Mouse (Mus musculus): ENCODE data around the gene Angel2. TPM values are rescaled to one million over a fixed set of nuclear protein-coding genes. Genes with fewer than 3 reads are reported as not detected.
"Not testable (repeated sequence)": the region's sequence is repeated elsewhere in the genome, so short reads cannot be mapped to it uniquely, and the experiment has no call there.

Angel2 gene
- 44.8 and 44.9 TPM in 2 replicates for polyA plus RNA-seq (2015; fragmentation: Nextera tagmentation; extraction: Ambion mirVana)

DNA sequence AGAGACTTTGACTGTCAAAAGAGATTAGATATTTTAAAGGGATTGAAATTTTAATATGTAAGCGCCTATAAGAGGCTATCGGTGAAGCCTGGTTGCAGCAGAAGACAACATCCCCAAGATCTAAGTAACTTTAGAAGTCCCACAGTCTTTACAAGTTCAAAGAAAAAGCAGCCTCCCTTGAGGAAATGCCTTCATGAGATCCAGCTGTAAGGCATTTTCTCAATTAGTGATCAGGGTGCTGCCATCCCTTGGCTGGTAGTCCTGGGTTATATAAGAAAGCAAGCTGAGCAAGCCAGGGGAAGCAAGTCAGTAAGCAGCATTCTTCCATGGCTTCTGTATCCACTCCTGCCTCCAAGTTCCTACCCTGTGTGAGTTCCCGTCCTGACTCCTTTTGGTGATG is at the start of gene Angel2:
TSS of gene Angel2 (plus strand) at position 301 of the 400 bp plus-strand sequence.
- WGBS, result 82% methylated on average over 3 of the region's 3 CpGs
- not testable (repeated sequence) for H3K4me2 ChIP-seq (replicated peaks; ENCODE audit: low read depth, low read length); H3K4me3 ChIP-seq (ENCODE audit: low read length); H3K4me1 ChIP-seq (ENCODE audit: insufficient read depth, low read length); H3K9me3 ChIP-seq (ENCODE audit: low read length); ATAC-seq (ENCODE audit: low FRiP score, low TSS enrichment); H3K9ac ChIP-seq (replicated peaks; ENCODE audit: low read length); H3K27me3 ChIP-seq (ENCODE audit: insufficient read depth, low read length); H3K27ac ChIP-seq (ENCODE audit: low read length); H3K36me3 ChIP-seq (ENCODE audit: insufficient read depth, low read length)

DNA sequence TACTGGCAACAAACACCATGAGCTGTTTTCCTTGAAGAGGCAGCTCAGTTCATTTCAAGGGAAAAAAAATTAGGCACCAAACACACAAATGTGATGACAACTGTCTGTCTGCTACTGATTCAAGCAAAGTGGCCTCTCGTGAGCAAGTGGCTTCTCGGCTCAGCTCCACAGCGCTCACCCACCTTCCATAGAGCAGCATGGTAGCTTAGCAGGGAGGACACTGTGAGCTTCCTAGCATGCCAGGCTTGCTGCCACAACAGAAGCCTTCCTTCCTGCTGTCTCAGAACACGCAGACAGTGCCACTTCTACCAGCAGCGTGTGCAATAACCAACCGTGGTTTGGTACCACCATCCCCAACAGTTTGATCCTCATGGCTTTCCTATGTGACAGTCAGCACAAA is 49.2 kb upstream of the Angel2 start:
- ATAC-seq (ENCODE audit: low FRiP score, low TSS enrichment), result no peak
- no peak overlapping the region for H3K9ac ChIP-seq (replicated peaks; ENCODE audit: low read length)
- H3K36me3 ChIP-seq (ENCODE audit: insufficient read depth, low read length), result peaks cover 14% of the 10 kb centered on the region
- H3K4me2 ChIP-seq (replicated peaks; ENCODE audit: low read depth, low read length), result no peak overlapping the region
- no peaks in the 10 kb centered on the region for H3K4me1 ChIP-seq (ENCODE audit: insufficient read depth, low read length)
- no peaks in the 10 kb centered on the region for H3K27me3 ChIP-seq (ENCODE audit: insufficient read depth, low read length)
- no peak overlapping the region for H3K4me3 ChIP-seq (ENCODE audit: low read length)
- 91% methylated on average over 6 of the region's 6 CpGs for WGBS
- no peak overlapping the region for H3K27ac ChIP-seq (ENCODE audit: low read length)
- H3K9me3 ChIP-seq (ENCODE audit: low read length), result no peaks in the 10 kb centered on the region

DNA sequence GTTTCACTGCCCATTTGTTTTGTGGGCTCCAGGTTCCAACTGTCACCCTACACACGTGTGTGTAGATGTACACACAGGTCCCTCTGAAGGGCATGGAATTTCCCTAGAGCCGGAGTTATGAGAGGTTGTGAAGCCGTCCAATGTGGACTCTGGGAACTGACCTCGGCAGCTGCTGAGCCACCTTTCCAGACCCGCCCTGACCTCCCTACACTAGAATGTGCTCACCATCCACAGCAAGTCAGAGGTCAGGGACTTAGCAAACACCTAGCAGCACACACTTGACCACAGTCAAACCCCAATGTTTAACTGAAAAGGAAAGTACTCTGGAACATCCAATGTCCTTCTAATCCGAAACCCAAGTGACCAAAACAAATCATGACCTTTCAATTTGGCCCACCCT is 44.3 kb upstream of the Angel2 start:
- Histone ChIP-seq H3K9ac (replicated peaks; ENCODE audit: low read length) (no peak overlapping the region), H3K4me3 (ENCODE audit: low read length) (no peak overlapping the region), H3K36me3 (ENCODE audit: insufficient read depth, low read length) (peaks cover 13% of the 10 kb centered on the region), H3K27ac (ENCODE audit: low read length) (no peak overlapping the region), H3K9me3 (ENCODE audit: low read length) (no peaks in the 10 kb centered on the region), H3K27me3 (ENCODE audit: insufficient read depth, low read length) (no peaks in the 10 kb centered on the region), H3K4me1 (ENCODE audit: insufficient read depth, low read length) (no peaks in the 10 kb centered on the region), H3K4me2 (replicated peaks; ENCODE audit: low read depth, low read length) (no peak overlapping the region)
- 77% methylated on average over 6 of the region's 6 CpGs for WGBS
- ATAC-seq (ENCODE audit: low FRiP score, low TSS enrichment), result no peak

DNA sequence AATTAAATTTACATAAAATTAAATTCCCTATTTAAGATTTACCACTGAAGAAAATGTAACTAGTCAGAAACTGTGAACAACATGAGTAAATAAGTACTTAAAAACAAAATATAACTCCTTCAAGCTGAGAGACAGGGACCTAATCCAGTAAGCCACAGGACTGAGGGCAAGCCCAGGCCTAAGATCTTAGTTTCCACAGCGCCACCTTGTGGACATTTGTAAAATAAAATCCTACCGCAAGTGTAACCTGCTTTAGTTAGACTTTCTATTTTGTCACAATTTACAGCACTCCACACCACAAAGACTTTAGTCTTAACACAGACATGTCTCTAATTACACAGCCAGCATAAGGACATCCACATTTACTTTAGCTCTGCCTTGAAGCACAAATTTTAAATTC is 43.5 kb upstream of the Angel2 start:
- no peak overlapping the region for H3K9ac ChIP-seq (replicated peaks; ENCODE audit: low read length)
- no peaks in the 10 kb centered on the region for H3K4me1 ChIP-seq (ENCODE audit: insufficient read depth, low read length)
- no peak for ATAC-seq (ENCODE audit: low FRiP score, low TSS enrichment)
- H3K36me3 ChIP-seq (ENCODE audit: insufficient read depth, low read length), result peaks cover 19% of the 10 kb centered on the region
- no peak overlapping the region for H3K27ac ChIP-seq (ENCODE audit: low read length)
- H3K4me3 ChIP-seq (ENCODE audit: low read length), result no peak overlapping the region
- WGBS, result 9% methylated on average over 2 of the region's 2 CpGs
- H3K27me3 ChIP-seq (ENCODE audit: insufficient read depth, low read length), result no peaks in the 10 kb centered on the region
- H3K9me3 ChIP-seq (ENCODE audit: low read length), result no peaks in the 10 kb centered on the region
- no peak overlapping the region for H3K4me2 ChIP-seq (replicated peaks; ENCODE audit: low read depth, low read length)

DNA sequence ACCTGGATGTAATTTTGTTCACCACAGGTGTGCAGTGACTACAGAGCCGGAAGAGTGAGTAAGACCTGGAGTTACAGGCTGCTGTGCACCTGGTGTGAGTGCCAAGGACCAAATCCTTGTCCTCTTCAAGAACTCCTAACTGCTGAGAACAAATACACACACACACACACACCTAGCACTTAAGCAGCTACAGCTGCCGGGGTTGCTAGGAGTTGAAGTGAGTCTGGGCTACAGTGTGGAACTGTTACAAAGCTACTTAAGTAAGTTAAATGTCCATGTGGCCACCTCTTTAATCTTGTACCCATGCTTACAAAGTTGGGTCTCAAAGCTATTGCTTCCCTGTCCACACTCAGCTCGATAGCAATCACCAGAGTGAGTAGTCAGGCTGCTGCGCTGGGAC is 38.9 kb upstream of the Angel2 start:
- Histone ChIP-seq H3K27ac (ENCODE audit: low read length) (no peak overlapping the region), H3K9me3 (ENCODE audit: low read length) (no peaks in the 10 kb centered on the region), H3K9ac (replicated peaks; ENCODE audit: low read length) (no peak overlapping the region), H3K4me1 (ENCODE audit: insufficient read depth, low read length) (no peaks in the 10 kb centered on the region), H3K36me3 (ENCODE audit: insufficient read depth, low read length) (peaks cover 22% of the 10 kb centered on the region), H3K4me3 (ENCODE audit: low read length) (no peak overlapping the region), H3K4me2 (replicated peaks; ENCODE audit: low read depth, low read length) (no peak overlapping the region), H3K27me3 (ENCODE audit: insufficient read depth, low read length) (no peaks in the 10 kb centered on the region)
- WGBS, result 89% methylated on average over 4 of the region's 4 CpGs
- ATAC-seq (ENCODE audit: low FRiP score, low TSS enrichment), result no peak

DNA sequence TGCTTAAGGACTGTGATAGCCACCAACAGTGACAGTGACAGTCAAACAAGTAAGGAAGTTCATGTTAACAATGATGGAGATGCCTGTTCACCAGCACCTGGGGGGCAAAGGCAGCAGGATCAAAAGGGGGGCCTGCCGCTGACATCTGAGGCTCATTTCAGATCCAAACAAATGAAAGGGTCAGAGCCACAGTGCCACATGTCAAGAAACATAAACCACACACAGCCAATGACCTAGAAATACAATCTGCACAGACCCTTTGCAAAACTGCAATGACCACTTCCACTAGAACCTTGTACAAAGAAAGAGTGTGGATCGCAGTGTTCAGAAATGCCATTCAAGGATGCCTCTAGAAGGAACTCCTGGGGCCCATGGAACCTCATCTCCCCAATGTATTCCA is 36.9 kb upstream of the Angel2 start:
- peaks cover 27% of the 10 kb centered on the region for H3K36me3 ChIP-seq (ENCODE audit: insufficient read depth, low read length)
- no peaks in the 10 kb centered on the region for H3K9me3 ChIP-seq (ENCODE audit: low read length)
- no peaks in the 10 kb centered on the region for H3K27me3 ChIP-seq (ENCODE audit: insufficient read depth, low read length)
- no peak overlapping the region for H3K27ac ChIP-seq (ENCODE audit: low read length)
- WGBS, result 82% methylated on average over 2 of the region's 2 CpGs
- no peak overlapping the region for H3K4me3 ChIP-seq (ENCODE audit: low read length)
- no peaks in the 10 kb centered on the region for H3K4me1 ChIP-seq (ENCODE audit: insufficient read depth, low read length)
- no peak overlapping the region for H3K4me2 ChIP-seq (replicated peaks; ENCODE audit: low read depth, low read length)
- H3K9ac ChIP-seq (replicated peaks; ENCODE audit: low read length), result no peak overlapping the region
- ATAC-seq (ENCODE audit: low FRiP score, low TSS enrichment), result no peak

DNA sequence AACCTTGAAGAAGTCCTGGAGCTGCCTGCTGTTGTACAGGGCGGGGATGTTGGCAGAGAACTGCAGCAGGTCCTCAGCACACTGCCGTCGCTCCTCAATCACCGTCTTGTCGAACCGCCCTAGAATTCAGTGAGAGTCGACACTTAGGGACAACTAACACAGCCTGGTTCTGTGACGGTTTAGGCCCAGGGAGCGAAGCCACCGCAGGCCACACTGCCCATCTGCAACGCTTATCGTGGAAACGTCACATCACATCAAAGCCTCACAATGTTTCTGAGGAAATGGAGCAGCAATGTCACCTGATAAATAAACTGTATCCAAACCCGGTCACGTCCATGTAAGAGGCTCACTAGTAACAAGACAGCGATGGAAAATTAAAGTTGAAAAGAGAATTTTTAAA is 36.3 kb upstream of the Angel2 start:
- Histone ChIP-seq H3K36me3 (ENCODE audit: insufficient read depth, low read length) (peaks cover 27% of the 10 kb centered on the region), H3K4me3 (ENCODE audit: low read length) (no peak overlapping the region), H3K4me2 (replicated peaks; ENCODE audit: low read depth, low read length) (no peak overlapping the region), H3K9me3 (ENCODE audit: low read length) (no peaks in the 10 kb centered on the region), H3K9ac (replicated peaks; ENCODE audit: low read length) (no peak overlapping the region), H3K27me3 (ENCODE audit: insufficient read depth, low read length) (no peaks in the 10 kb centered on the region), H3K4me1 (ENCODE audit: insufficient read depth, low read length) (no peaks in the 10 kb centered on the region), H3K27ac (ENCODE audit: low read length) (no peak overlapping the region)
- 90% methylated on average over 16 of the region's 16 CpGs for WGBS
- ATAC-seq (ENCODE audit: low FRiP score, low TSS enrichment), result no peak

DNA sequence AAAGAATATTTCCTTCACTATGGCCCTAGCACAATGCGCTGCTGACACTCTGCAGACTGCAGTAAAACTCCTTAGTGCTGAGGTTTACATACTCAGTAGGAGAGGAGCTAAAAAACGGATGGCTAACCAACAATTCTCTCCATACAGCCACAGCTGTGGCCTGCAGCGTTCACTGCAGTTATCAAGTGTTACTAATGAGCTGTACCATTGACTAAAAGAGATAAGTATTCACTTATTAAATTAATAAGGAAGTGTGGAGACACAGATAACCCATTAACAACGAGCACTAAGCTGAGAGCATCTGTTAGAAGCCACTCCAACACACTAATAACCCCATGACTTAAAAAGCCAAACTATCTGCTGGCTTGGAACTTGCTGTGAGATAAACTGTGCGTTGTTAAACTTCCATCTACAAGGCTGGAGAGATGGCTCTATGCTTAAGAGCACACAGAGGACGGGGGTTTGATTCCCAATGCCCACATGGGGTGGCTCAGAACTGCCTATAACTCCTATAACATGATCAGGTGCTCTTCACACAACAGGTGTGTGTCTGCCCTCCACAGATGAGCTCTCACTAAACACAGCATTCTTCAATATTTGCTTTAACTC is 31.2 kb upstream of the Angel2 start:
- H3K36me3 ChIP-seq (ENCODE audit: insufficient read depth, low read length), result peaks cover 21% of the 10 kb centered on the region; the same call in 1 of the 2 replicates
- 85% methylated on average over 6 of the region's 6 CpGs for WGBS
- ATAC-seq (ENCODE audit: low FRiP score, low TSS enrichment), result no peak

DNA sequence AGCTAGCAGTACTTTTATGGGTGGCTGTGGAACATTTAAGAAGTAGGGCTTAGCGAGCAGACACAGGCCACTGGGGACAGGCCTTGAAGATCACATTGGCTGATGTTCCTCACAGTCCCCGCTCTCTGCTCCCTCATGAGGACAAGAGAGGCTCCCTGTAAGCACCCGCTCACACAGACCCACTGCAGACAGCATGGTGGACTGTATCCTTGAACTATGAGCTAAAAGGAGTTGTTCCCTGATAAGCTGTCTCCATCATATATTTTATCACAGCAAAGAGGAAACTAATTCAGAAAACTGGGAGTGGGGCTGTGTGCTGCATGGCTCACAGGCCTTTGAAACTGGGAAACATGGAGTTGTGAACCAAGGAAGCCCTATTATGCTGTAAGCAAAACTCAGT is 26.7 kb upstream of the Angel2 start:
- Histone ChIP-seq H3K4me1 (ENCODE audit: insufficient read depth, low read length) (peaks cover 3% of the 10 kb centered on the region; the same call in 1 of the 2 replicates), H3K27me3 (ENCODE audit: insufficient read depth, low read length) (no peaks in the 10 kb centered on the region), H3K36me3 (ENCODE audit: insufficient read depth, low read length) (peaks cover 15% of the 10 kb centered on the region; the same call in 1 of the 2 replicates), H3K4me2 (replicated peaks; ENCODE audit: low read depth, low read length) (no peak overlapping the region), H3K4me3 (ENCODE audit: low read length) (no peak overlapping the region), H3K27ac (ENCODE audit: low read length) (no peak overlapping the region), H3K9ac (replicated peaks; ENCODE audit: low read length) (no peak overlapping the region), H3K9me3 (ENCODE audit: low read length) (no peaks in the 10 kb centered on the region)
- 96% methylated on average over 3 of the region's 3 CpGs for WGBS
- no peak for ATAC-seq (ENCODE audit: low FRiP score, low TSS enrichment)

More for the DNA sequence above, 31.2 kb upstream of the Angel2 start:
- H3K9me3 ChIP-seq (ENCODE audit: low read length), result no peaks in the 10 kb centered on the region
- H3K4me3 ChIP-seq (ENCODE audit: low read length), result no peak overlapping the region
- no peak overlapping the region for H3K9ac ChIP-seq (replicated peaks; ENCODE audit: low read length)
- no peaks in the 10 kb centered on the region for H3K4me1 ChIP-seq (ENCODE audit: insufficient read depth, low read length)
- H3K27ac ChIP-seq (ENCODE audit: low read length), result no peak overlapping the region
- no peak overlapping the region for H3K4me2 ChIP-seq (replicated peaks; ENCODE audit: low read depth, low read length)
- H3K27me3 ChIP-seq (ENCODE audit: insufficient read depth, low read length), result no peaks in the 10 kb centered on the region

DNA sequence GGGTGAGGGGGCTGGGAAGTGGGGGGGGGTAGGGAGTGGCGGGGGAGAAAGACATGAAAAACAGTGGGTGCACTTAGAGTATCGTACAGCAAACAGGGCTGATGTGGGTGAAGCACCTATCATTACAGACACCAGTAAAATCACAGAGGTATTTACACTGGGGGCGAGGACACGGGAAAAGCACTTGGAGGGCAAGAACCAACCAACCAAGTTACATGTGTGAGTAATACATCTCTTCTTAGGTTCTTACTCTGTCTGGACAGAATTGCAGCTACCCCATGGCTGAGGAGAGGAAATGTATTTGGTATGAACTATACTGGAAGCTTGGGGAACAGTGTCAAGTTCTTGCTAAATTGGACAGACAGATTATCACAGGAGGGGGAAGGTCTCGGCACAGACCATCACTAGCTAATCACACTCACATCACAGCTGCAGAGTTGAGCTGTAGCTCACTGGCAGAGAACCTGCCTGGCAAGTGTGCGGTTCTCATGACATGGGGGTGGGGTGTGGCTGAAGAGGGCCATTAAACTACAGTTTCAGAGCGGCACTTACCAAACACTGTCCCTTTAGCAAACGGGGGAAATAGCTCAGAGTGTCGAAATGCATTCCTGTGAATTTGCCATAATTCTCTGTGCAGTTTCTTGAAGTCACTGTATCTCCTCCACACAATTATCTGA is 25.9 kb upstream of the Angel2 start:
- H3K4me2 ChIP-seq (replicated peaks; ENCODE audit: low read depth, low read length), result no peak overlapping the region
- H3K9me3 ChIP-seq (ENCODE audit: low read length), result no peaks in the 10 kb centered on the region
- 56% methylated on average over 9 of the region's 9 CpGs for WGBS
- H3K27me3 ChIP-seq (ENCODE audit: insufficient read depth, low read length), result no peaks in the 10 kb centered on the region
- H3K36me3 ChIP-seq (ENCODE audit: insufficient read depth, low read length), result peaks cover 20% of the 10 kb centered on the region
- no peak overlapping the region for H3K9ac ChIP-seq (replicated peaks; ENCODE audit: low read length)
- no peak overlapping the region for H3K27ac ChIP-seq (ENCODE audit: low read length)
- no peak for ATAC-seq (ENCODE audit: low FRiP score, low TSS enrichment)
- H3K4me1 ChIP-seq (ENCODE audit: insufficient read depth, low read length), result peaks cover 3% of the 10 kb centered on the region; the same call in 1 of the 2 replicates
- no peak overlapping the region for H3K4me3 ChIP-seq (ENCODE audit: low read length)

All from kidney, embryonic 16.5 days (tissue).